Mouse (Mus musculus) kidney, embryonic 14.5 days (tissue): ENCODE results near the gene Rnf5. TPM values are rescaled to one million over a fixed set of nuclear protein-coding genes. Genes with fewer than 3 reads are reported as not detected.

Experiments used
- ATAC-seq: fragments of 200-750 bp; cut with Nextera tagmentation; 2 replicates; pipeline ENCODE4 v1.8.0; 2017; ENCODE audit warnings: moderate number of reproducible peaks, mild to moderate bottlenecking, moderate TSS enrichment, moderate library complexity; ENCODE audit not compliant: low FRiP score, low TSS enrichment
- H3K27ac ChIP-seq: fragments of 300-500 bp; sonication (generic); 2 replicates; pipeline ENCODE4 v1.5.1; 2014; ENCODE audit warnings: low read depth, mild to moderate bottlenecking, low read length, moderate library complexity, mixed read lengths
- H3K27me3 ChIP-seq: fragments of 300-500 bp; sonication (generic); 2 replicates; pipeline ENCODE4 v1.6.1; 2014; ENCODE audit warnings: mild to moderate bottlenecking, low read length; ENCODE audit not compliant: control insufficient read depth, insufficient read depth
- H3K36me3 ChIP-seq: fragments of 300-500 bp; sonication (generic); 2 replicates; pipeline ENCODE4 v1.6.1; 2014; ENCODE audit warnings: low read length, mixed read lengths; ENCODE audit not compliant: control insufficient read depth, insufficient read depth
- H3K4me1 ChIP-seq: fragments of 300-500 bp; sonication (generic); 2 replicates; pipeline ENCODE4 v1.6.1; 2014; ENCODE audit warnings: low read length, mixed read lengths; ENCODE audit not compliant: control insufficient read depth, insufficient read depth
- H3K4me2 ChIP-seq: fragments of 300-500 bp; sonication (generic); replicated peaks from 2 replicates; pipeline ENCODE4 v1.6.1; 2014; ENCODE audit warnings: low read depth, mild to moderate bottlenecking, low read length
- H3K4me3 ChIP-seq: fragments of 300-500 bp; sonication (generic); 2 replicates; pipeline ENCODE4 v1.5.1; 2014; ENCODE audit warnings: mild to moderate bottlenecking, low read length
- H3K9ac ChIP-seq: fragments of 300-500 bp; sonication (generic); 2 replicates; pipeline ENCODE4 v1.6.1; 2014; ENCODE audit warnings: low read depth, mild to moderate bottlenecking, low read length, moderate library complexity
- H3K9me3 ChIP-seq: fragments of 300-500 bp; sonication (generic); 2 replicates; pipeline ENCODE4 v1.6.1; 2016; ENCODE audit warnings: low read length; ENCODE audit not compliant: control insufficient read depth
- WGBS: fragments of 180-500 bp; shearing (Covaris S2); extraction: QIAGEN DNeasy Blood & Tissue Kit; methylation state at CpG from one replicate; pipeline ENCODE4 v1.1.7; 2014; 5-methylcytosine and 5-hydroxymethylcytosine counted together
- polyA plus RNA-seq: library from polyadenylated mRNA; unstranded; fragments of >200 nt; fragmentation: Nextera tagmentation; extraction: Ambion mirVana; gene quantifications from 2 replicates; pipeline ENCODE4 v1.2.1, GENCODE M21; 2014

Rnf5 gene
- polyA plus RNA-seq, 1 experiment from 2014 or later, result 118 TPM

DNA sequence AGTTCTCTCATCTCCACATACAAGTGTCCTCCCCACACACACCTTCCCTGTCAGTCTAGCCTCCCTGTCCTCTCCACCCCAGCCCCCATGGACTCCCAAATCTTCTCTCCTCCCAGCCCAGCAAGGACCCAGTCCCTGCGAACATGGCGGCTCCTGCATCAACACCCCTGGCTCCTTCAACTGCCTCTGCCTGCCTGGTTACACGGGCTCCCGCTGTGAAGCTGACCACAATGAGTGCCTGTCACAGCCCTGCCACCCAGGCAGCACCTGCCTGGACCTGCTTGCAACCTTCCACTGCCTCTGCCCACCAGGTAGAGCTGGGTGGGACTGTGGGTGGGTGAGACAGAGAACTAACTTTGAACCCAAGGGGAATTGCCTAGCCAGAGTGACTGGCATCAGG, 33.6 kb downstream of the Rnf5 start:
- 76% methylated on average over 4 of the region's 4 CpGs for WGBS
- H3K27ac ChIP-seq, result no peak overlapping the region
- no peaks in the 10 kb centered on the region for H3K9me3 ChIP-seq

DNA sequence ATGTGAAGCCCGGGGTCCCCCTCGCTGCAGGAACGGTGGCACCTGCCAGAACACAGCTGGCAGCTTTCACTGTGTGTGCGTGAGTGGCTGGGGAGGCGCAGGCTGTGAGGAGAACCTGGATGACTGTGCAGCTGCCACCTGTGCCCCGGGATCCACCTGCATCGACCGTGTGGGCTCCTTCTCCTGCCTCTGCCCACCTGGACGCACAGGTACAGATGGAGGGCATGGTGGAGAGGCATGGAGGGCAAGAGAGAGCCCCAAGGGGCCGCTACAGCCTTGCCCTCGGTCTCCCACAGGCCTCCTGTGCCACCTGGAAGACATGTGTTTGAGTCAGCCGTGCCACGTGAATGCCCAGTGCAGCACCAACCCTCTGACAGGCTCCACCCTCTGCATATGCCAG, 35.1 kb downstream of the Rnf5 start:
- Histone ChIP-seq H3K9me3 (no peaks in the 10 kb centered on the region), H3K4me1 (peaks cover 8% of the 10 kb centered on the region), H3K36me3 (no peaks in the 10 kb centered on the region), H3K4me3 (no peak overlapping the region), H3K4me2 (no peak overlapping the region), H3K27ac (no peak overlapping the region), H3K27me3 (no peaks in the 10 kb centered on the region), H3K9ac (no peak overlapping the region)
- WGBS, result 80% methylated on average over 13 of the region's 13 CpGs
- ATAC-seq, result no peak

More for the DNA sequence above, 33.6 kb downstream of the Rnf5 start:
- Histone ChIP-seq H3K4me3 (no peak overlapping the region), H3K27me3 (no peaks in the 10 kb centered on the region), H3K36me3 (no peaks in the 10 kb centered on the region), H3K9ac (no peak overlapping the region), H3K4me2 (no peak overlapping the region), H3K4me1 (no peaks in the 10 kb centered on the region; the same call in 1 of the 2 replicates)
- ATAC-seq, result no peak

DNA sequence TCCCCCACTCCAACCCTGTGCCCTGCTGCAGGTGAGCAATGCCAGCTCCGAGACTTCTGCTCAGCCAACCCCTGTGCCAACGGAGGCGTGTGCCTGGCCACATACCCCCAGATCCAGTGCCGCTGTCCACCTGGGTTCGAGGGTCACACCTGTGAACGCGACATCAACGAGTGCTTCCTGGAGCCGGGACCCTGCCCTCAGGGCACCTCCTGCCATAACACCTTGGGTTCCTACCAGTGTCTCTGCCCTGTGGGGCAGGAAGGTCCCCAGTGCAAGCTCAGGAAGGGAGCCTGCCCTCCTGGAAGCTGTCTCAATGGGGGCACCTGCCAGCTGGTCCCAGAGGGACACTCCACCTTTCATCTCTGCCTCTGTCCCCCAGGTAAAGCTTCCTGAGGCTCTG, 36.2 kb downstream of the Rnf5 start:
- H3K27ac ChIP-seq, result no peak overlapping the region
- no peak overlapping the region for H3K9ac ChIP-seq
- H3K4me1 ChIP-seq, result peaks cover 8% of the 10 kb centered on the region
- 60% methylated on average over 9 of the region's 9 CpGs for WGBS
- ATAC-seq, result no peak
- no peak overlapping the region for H3K4me2 ChIP-seq
- H3K27me3 ChIP-seq, result no peaks in the 10 kb centered on the region
- H3K9me3 ChIP-seq, result no peaks in the 10 kb centered on the region
- H3K4me3 ChIP-seq, result no peak overlapping the region
- H3K36me3 ChIP-seq, result no peaks in the 10 kb centered on the region

DNA sequence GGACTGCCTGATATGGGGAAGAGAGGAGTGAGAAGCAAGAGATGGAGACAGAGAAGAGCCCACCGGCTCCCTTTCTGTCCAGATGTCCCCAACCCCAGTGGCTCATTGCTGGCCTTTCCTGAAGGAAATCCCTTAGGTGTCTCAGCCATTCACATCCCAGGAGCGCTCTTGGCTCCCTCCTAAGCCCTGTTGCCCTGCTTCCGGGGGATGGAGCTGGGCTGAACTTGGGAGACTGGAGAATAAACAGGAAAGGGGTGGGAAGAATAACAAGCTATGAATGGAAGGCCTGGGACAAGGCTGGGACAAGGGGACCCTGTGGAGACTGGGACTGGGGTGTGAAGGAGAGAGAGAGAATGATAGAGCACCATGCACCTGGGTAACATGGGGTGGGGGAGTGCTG, 38.7 kb downstream of the Rnf5 start:
- H3K27ac ChIP-seq, result peak overlapping the region; percentile 72
- WGBS, result 29% methylated on average over 3 of the region's 3 CpGs
- peak overlapping the region; percentile 18; the same call in 1 of the 2 replicates for H3K4me3 ChIP-seq

DNA sequence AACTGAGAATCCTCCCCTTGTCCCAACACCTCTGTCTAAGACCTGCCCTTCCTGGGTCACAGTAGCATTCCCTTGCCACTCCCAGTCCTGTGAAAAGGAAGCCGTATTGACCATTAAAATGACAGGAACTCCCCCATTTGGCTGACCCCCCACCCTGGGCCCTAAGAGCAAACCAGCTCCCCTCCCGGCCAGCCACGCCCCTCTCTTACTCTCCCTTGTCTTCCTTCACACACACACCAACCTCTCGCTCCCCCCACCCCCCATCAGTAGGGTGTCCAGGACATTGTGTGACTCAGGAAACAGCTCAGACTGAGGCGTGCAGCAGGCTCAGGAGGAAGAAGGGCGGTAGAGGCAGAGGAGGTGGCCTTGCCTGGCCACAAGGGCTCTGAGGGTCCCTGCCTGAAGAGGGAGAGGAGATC, 39.5 kb downstream of the Rnf5 start, which contains the start of gene Notch4:
Gene Notch4 (plus strand): TSS at position 266 of the 419 bp plus-strand sequence.
- Histone ChIP-seq H3K4me3 (peak within 1 kb of the TSS; percentile 18; the same call in 1 of the 2 replicates), H3K9ac (peak within 1 kb of the TSS; percentile 42), H3K27me3 (no peaks in the 10 kb centered on the region), H3K4me2 (peak within 1 kb of the TSS; percentile 32; the same call in 1 of the 2 replicates), H3K36me3 (no peaks in the 10 kb centered on the region), H3K4me1 (peaks cover 8% of the 10 kb centered on the region), H3K27ac (peak within 1 kb of the TSS; percentile 72), H3K9me3 (no peaks in the 10 kb centered on the region)
- 7% methylated on average over 6 of the region's 6 CpGs for WGBS
- peak; percentile 66; the same call in 1 of the 2 replicates for ATAC-seq

More for the DNA sequence above, 38.7 kb downstream of the Rnf5 start:
- peak; percentile 34; the same call in 1 of the 2 replicates for ATAC-seq
- Histone ChIP-seq H3K36me3 (no peaks in the 10 kb centered on the region), H3K4me2 (peak overlapping the region; percentile 32; the same call in 1 of the 2 replicates), H3K27me3 (no peaks in the 10 kb centered on the region), H3K9ac (peak overlapping the region; percentile 42), H3K9me3 (no peaks in the 10 kb centered on the region), H3K4me1 (peaks cover 8% of the 10 kb centered on the region)

DNA sequence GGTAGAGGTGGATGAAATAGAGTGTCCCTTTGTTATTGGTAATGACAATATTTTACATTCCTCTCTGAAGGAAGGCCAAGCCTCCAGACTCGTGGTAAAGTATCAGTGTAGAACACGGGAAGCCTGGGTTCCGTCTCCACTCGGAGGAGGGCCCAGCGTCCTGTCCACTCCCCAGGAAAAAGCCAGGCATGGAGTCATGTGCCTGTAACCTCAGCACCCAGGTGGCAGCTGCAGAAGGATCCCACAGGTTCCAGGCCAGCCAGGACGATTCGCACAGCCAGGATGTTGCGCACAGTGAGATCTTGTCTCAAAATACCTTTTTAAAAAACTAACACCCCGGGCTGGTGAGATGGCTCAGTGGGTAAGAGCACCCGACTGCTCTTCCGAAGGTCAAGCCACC, 40.1 kb downstream of the Rnf5 start:
- H3K4me3 ChIP-seq, result no peak overlapping the region
- H3K9ac ChIP-seq, result no peak overlapping the region
- H3K4me2 ChIP-seq, result no peak overlapping the region
- no peak for ATAC-seq
- H3K4me1 ChIP-seq, result peaks cover 8% of the 10 kb centered on the region
- no peaks in the 10 kb centered on the region for H3K9me3 ChIP-seq
- H3K27ac ChIP-seq, result no peak overlapping the region
- no peaks in the 10 kb centered on the region for H3K36me3 ChIP-seq
- H3K27me3 ChIP-seq, result no peaks in the 10 kb centered on the region
- 58% methylated on average over 11 of the region's 11 CpGs for WGBS

DNA sequence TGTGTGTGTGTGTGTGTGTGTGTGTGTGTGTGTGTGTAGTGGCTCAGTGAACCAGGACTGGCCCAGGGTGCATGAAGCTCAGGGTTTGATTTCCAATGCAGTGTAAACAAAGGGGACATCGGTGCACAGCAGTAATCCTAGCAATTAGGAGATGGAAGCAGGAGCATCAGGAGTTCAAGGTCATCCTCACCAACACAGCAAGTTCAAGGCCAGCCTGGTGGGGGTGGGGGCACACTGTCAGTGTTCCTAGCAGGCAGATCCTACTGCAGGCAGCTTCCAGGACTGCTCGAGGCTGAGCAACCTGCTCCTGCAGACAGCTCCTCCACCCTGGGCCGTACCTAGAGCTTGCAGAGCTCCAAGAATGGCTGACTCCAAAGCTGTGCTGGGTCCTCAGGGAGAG, 40.9 kb downstream of the Rnf5 start:
- ATAC-seq, result no peak
- no peak overlapping the region for H3K4me2 ChIP-seq
- no peak overlapping the region for H3K27ac ChIP-seq
- no peaks in the 10 kb centered on the region for H3K27me3 ChIP-seq
- 67% methylated on average over 3 of the region's 3 CpGs for WGBS
- H3K9ac ChIP-seq, result no peak overlapping the region
- H3K4me1 ChIP-seq, result peaks cover 8% of the 10 kb centered on the region
- no peaks in the 10 kb centered on the region for H3K9me3 ChIP-seq
- no peaks in the 10 kb centered on the region for H3K36me3 ChIP-seq
- H3K4me3 ChIP-seq, result no peak overlapping the region

DNA sequence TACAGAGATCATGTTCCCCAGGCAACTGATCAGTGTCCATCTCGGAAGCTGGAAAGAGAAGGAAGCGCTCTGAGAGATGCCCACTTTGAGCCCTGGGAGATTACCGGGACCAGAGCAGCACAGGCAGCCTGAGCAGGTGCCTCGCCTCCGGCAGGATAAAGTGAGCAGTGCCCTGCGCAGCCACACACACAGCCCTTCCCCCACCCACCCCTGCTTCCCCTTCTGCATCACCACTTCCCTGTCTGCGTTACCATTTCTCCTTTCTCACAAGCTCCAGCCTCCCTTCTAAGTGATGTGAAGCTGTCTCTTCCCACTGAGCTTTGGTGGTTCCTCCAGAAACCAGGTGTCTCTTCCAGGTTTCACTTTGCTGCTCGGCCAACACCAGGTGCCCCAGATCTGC, 42.3 kb downstream of the Rnf5 start:
- Histone ChIP-seq H3K4me2 (no peak overlapping the region), H3K27me3 (no peaks in the 10 kb centered on the region), H3K27ac (peak overlapping the region; percentile 30; the same call in 1 of the 2 replicates), H3K4me3 (no peak overlapping the region), H3K9ac (no peak overlapping the region), H3K36me3 (no peaks in the 10 kb centered on the region), H3K4me1 (peaks cover 8% of the 10 kb centered on the region), H3K9me3 (no peaks in the 10 kb centered on the region)
- 49% methylated on average over 8 of the region's 8 CpGs for WGBS
- ATAC-seq, result no peak

DNA sequence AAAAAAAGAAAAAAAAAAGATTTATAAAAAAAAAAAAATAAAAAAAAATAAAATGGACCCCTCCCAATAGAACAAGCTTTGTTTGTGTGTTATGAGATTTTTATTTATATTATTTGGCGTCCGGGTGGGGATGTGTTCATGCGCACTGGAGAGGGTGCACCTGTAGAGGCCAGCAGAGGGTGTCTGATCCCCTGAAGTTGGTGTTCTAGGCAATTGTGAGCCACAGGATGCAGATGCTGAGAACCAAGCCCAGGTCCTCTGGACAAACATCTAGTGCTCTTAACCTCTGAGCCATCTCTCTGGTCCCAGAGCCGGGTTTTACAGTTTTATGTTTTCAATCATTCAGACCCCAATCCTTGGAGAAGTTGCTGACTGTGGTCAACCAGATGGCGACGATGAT, 43.1 kb downstream of the Rnf5 start:
- no peak for ATAC-seq
- Histone ChIP-seq H3K4me2 (no peak overlapping the region), H3K36me3 (no peaks in the 10 kb centered on the region), H3K9me3 (no peaks in the 10 kb centered on the region), H3K4me1 (peaks cover 8% of the 10 kb centered on the region), H3K4me3 (no peak overlapping the region), H3K27ac (no peak overlapping the region), H3K9ac (no peak overlapping the region), H3K27me3 (no peaks in the 10 kb centered on the region)
- WGBS, result 91% methylated on average over 6 of the region's 6 CpGs
